Mouse (Mus musculus) heart, embryonic 11.5 days (tissue): Measurements from ENCODE around the gene 1700092M07Rik. TPM values are rescaled to one million over a fixed set of nuclear protein-coding genes. Genes with fewer than 3 reads are reported as not detected.
"Not testable (repeated sequence)": the region's sequence is repeated elsewhere in the genome, so short reads cannot be mapped to it uniquely, and the experiment has no call there.

Experiments used
- ATAC-seq: fragments of 200-750 bp; cut with Nextera tagmentation; replicated peaks from 2 replicates; pipeline ENCODE4 v1.8.0; 2017; ENCODE audit warnings: moderate library complexity; ENCODE audit not compliant: insufficient number of reproducible peaks, low FRiP score, low TSS enrichment
- H3K27ac ChIP-seq: fragments of 300-500 bp; sonication (generic); 2 replicates; pipeline ENCODE4 v1.5.1; 2014; ENCODE audit warnings: mild to moderate bottlenecking, low read depth, low read length
- H3K27me3 ChIP-seq: fragments of 300-500 bp; sonication (generic); 2 replicates; pipeline ENCODE4 v1.6.1; 2014; ENCODE audit warnings: mild to moderate bottlenecking, low read length, mixed read lengths; ENCODE audit not compliant: control insufficient read depth, insufficient read depth
- H3K36me3 ChIP-seq: fragments of 300-500 bp; sonication (generic); 2 replicates; pipeline ENCODE4 v1.6.1; 2014; ENCODE audit warnings: mild to moderate bottlenecking, low read length, moderate library complexity, mixed read lengths; ENCODE audit not compliant: control insufficient read depth, insufficient read depth
- H3K4me1 ChIP-seq: fragments of 300-500 bp; sonication (generic); 2 replicates; pipeline ENCODE4 v1.6.1; 2014; ENCODE audit warnings: low read length; ENCODE audit not compliant: control insufficient read depth, insufficient read depth
- H3K4me2 ChIP-seq: fragments of 300-500 bp; sonication (generic); 2 replicates; pipeline ENCODE4 v1.6.1; 2014; ENCODE audit warnings: mild to moderate bottlenecking, moderate library complexity
- H3K4me3 ChIP-seq: fragments of 300-500 bp; sonication (generic); 2 replicates; pipeline ENCODE4 v1.5.1; 2014; ENCODE audit warnings: low read depth, low read length
- H3K9ac ChIP-seq: fragments of 300-500 bp; sonication (generic); 2 replicates; pipeline ENCODE4 v1.6.1; 2014; ENCODE audit warnings: mild to moderate bottlenecking, low read depth, low read length, moderate library complexity
- H3K9me3 ChIP-seq: fragments of 300-500 bp; sonication (generic); replicated peaks from 2 replicates; pipeline ENCODE4 v1.6.1; 2016; ENCODE audit warnings: low read length; ENCODE audit not compliant: control insufficient read depth
- WGBS: fragments of 180-500 bp; shearing (Covaris S2); extraction: QIAGEN DNeasy Blood & Tissue Kit; methylation state at CpG from one replicate; pipeline ENCODE4 v1.1.7; 2014; ENCODE audit not compliant: insufficient replicate concordance; 5-methylcytosine and 5-hydroxymethylcytosine counted together
- polyA plus RNA-seq: library from polyadenylated mRNA; unstranded; fragments of >200 nt; fragmentation: Nextera tagmentation; extraction: Ambion mirVana; gene quantifications from 2 replicates; pipeline ENCODE4 v1.2.1, GENCODE M21; 2014

Gene 1700092M07Rik
- polyA plus RNA-seq, 1 experiment from 2014 or later: 2.2 TPM

GRCm38 (mm10) chr19:8728335-8729099 lies 12.0 kb upstream of the 1700092M07Rik start:
- H3K36me3 ChIP-seq: peaks cover 20% of the 10 kb centered on the region
- not testable (repeated sequence) for ATAC-seq, H3K27me3 ChIP-seq, H3K27ac ChIP-seq, H3K4me1 ChIP-seq, H3K4me2 ChIP-seq, H3K9ac ChIP-seq, H3K9me3 ChIP-seq, H3K4me3 ChIP-seq
- 43% methylated on average over 3 of the region's 3 CpGs for WGBS

GRCm38 (mm10) chr19:8734334-8734733 lies 6.2 kb upstream of the 1700092M07Rik start:
- no peak overlapping the region for H3K9ac ChIP-seq
- no peak for ATAC-seq
- H3K27ac ChIP-seq: no peak overlapping the region
- H3K4me1 ChIP-seq: no peaks in the 10 kb centered on the region
- H3K36me3 ChIP-seq: peaks cover 11% of the 10 kb centered on the region
- no peaks in the 10 kb centered on the region for H3K27me3 ChIP-seq
- no peaks in the 10 kb centered on the region for H3K9me3 ChIP-seq
- H3K4me2 ChIP-seq: no peak overlapping the region
- 56% methylated on average over 3 of the region's 3 CpGs for WGBS
- no peak overlapping the region for H3K4me3 ChIP-seq

GRCm38 (mm10) chr19:8735389-8736159 lies 4.9 kb upstream of the 1700092M07Rik start, which contains the start of gene Wdr74:
TSS of gene Wdr74 (plus strand) at chr19:8735827.
- H3K9me3 ChIP-seq: no peaks in the 10 kb centered on the region

GRCm38 (mm10) chr19:8736160-8736467 lies 4.4 kb upstream of the 1700092M07Rik start:
- Histone ChIP-seq H3K36me3 (peaks cover 19% of the 10 kb centered on the region), H3K4me3 (peak overlapping the region; percentile 79), H3K27me3 (no peaks in the 10 kb centered on the region), H3K4me2 (peak overlapping the region; percentile 76), H3K4me1 (0 out of 2 replicates have a peak, but pooled peaks cover 4% of the 10 kb centered on the region), H3K9ac (peak overlapping the region; percentile 70), H3K9me3 (no peaks in the 10 kb centered on the region), H3K27ac (no peak overlapping the region)
- peak; percentile 29; the same call in 1 of the 2 replicates for ATAC-seq
- WGBS: 2% methylated on average over 11 of the region's 11 CpGs

More at GRCm38 (mm10) chr19:8735389-8736159, 4.9 kb upstream of the 1700092M07Rik start, which contains the start of gene Wdr74:
- H3K9ac ChIP-seq: peak within 1 kb of the TSS; percentile 70
- peak within 1 kb of the TSS; percentile 5; the same call in 1 of the 2 replicates for H3K27ac ChIP-seq
- peak within 1 kb of the TSS; percentile 76 for H3K4me2 ChIP-seq
- H3K4me3 ChIP-seq: peak within 1 kb of the TSS; percentile 79
- H3K4me1 ChIP-seq: no peaks in the 10 kb centered on the region
- WGBS: 0% methylated on average over 32 of the region's 32 CpGs
- H3K36me3 ChIP-seq: peaks cover 19% of the 10 kb centered on the region
- peak; percentile 84 for ATAC-seq
- no peaks in the 10 kb centered on the region for H3K27me3 ChIP-seq

GRCm38 (mm10) chr19:8738911-8739310 lies 1.6 kb upstream of the 1700092M07Rik start:
- Histone ChIP-seq H3K4me2 (no peak overlapping the region), H3K4me1 (peaks cover 12% of the 10 kb centered on the region), H3K36me3 (peaks cover 27% of the 10 kb centered on the region), H3K9ac (no peak overlapping the region), H3K9me3 (no peaks in the 10 kb centered on the region), H3K27me3 (no peaks in the 10 kb centered on the region), H3K4me3 (no peak overlapping the region), H3K27ac (no peak overlapping the region)
- no peak for ATAC-seq
- 87% methylated on average over 7 of the region's 7 CpGs for WGBS

- H3K9ac ChIP-seq: no peak overlapping the region
- H3K27me3 ChIP-seq: no peaks in the 10 kb centered on the region
- no peak for ATAC-seq
- H3K9me3 ChIP-seq: no peaks in the 10 kb centered on the region
- no peak overlapping the region for H3K4me2 ChIP-seq
- 89% methylated on average over 6 of the region's 6 CpGs for WGBS
- H3K27ac ChIP-seq: no peak overlapping the region
- no peak overlapping the region for H3K4me3 ChIP-seq
- H3K4me1 ChIP-seq: peaks cover 12% of the 10 kb centered on the region
- peaks cover 28% of the 10 kb centered on the region for H3K36me3 ChIP-seq
Observed at GRCm38 (mm10) chr19:8739646-8740045, 872 bp upstream of the 1700092M07Rik start.

GRCm38 (mm10) chr19:8741243-8741869 lies 838 bp downstream of the 1700092M07Rik start, which contains the start of gene Stx5a:
TSS of gene Stx5a (plus strand) at chr19:8741413.
- ATAC-seq: peak; percentile 98
- Histone ChIP-seq H3K9ac (peak within 1 kb of the TSS; percentile 91), H3K4me3 (peak within 1 kb of the TSS; percentile 98), H3K9me3 (no peaks in the 10 kb centered on the region), H3K4me1 (peaks cover 12% of the 10 kb centered on the region), H3K4me2 (peak within 1 kb of the TSS; percentile 88), H3K27me3 (no peaks in the 10 kb centered on the region), H3K36me3 (peaks cover 38% of the 10 kb centered on the region), H3K27ac (peak within 1 kb of the TSS; percentile 97)
- WGBS: under 1% methylated on average over 36 of the region's 36 CpGs

GRCm38 (mm10) chr19:8742176-8742575 lies 1.7 kb downstream of the 1700092M07Rik start:
- Histone ChIP-seq H3K27me3 (no peaks in the 10 kb centered on the region), H3K9ac (peak overlapping the region; percentile 91), H3K4me3 (peak overlapping the region; percentile 98), H3K36me3 (peaks cover 40% of the 10 kb centered on the region), H3K4me2 (peak overlapping the region; percentile 88), H3K4me1 (peaks cover 12% of the 10 kb centered on the region), H3K27ac (peak overlapping the region; percentile 97; the same call in 1 of the 2 replicates), H3K9me3 (no peaks in the 10 kb centered on the region)
- 12% methylated on average over 14 of the region's 14 CpGs for WGBS
- ATAC-seq: no peak
